In genomic region chr2:31845896-31846691, GRCm38 (mm10) we compare ENCODE assay signal across 7 mouse cellular contexts. TPM values are rescaled to one million over a fixed set of nuclear protein-coding genes. Genes with fewer than 3 reads are reported as not detected.
A peak's percentile ranks its signal among the peaks of the same experiment; 100 is the strongest.
DNase-seq lines count a peak whose midpoint lies in the region; ATAC-seq and TF ChIP-seq lines count a peak whose summit lies in the region.

Fibcd1 (minus strand) TSS chr2:31846005.

- no peak for ATAC-seq in embryonic facial prominence, embryonic 14.5 days (ENCODE audit: low read depth)

- under 1% methylated on average over 51 of the region's 88 CpGs for WGBS in embryonic facial prominence, embryonic 14.5 days

- DNase-seq in layer of hippocampus, adult 2 months (ENCODE audit: low spot score in 2 of 2), result peak in 1 of 2 experiments; percentile 46
- no peak for DNase-seq in layer of hippocampus, adult 11-12 months (ENCODE audit: low spot score)
- peak; percentile 30 for DNase-seq in ZHBTc4 (ENCODE audit: low read depth, low spot score)
- DNase-seq in embryonic facial prominence, embryonic 14.5 days (ENCODE audit: low spot score), result peak; percentile 24
- peak; percentile 53 for DNase-seq in kidney, postnatal 10 days
- DNase-seq in neural tube, embryonic 10.5 days (ENCODE audit: extremely low spot score, low spot score), result peak; percentile 63
- DNase-seq in right cerebral cortex, postnatal 36 days (ENCODE audit: low spot score in 2 of 2), result no peak

- peak within 1 kb of the TSS; percentile 63 for H3K9ac ChIP-seq in embryonic facial prominence, embryonic 14.5 days (ENCODE audit: low read depth, low read length)

- 0 out of 2 replicates have a peak, but pooled peaks cover 4% of the 10 kb centered on the region for H3K4me1 ChIP-seq in embryonic facial prominence, embryonic 14.5 days (ENCODE audit: control insufficient read depth, insufficient read depth, low read length)

- no peak for TF ChIP-seq CTCF in layer of hippocampus, adult 2 months (conservative IDR thresholded peaks at IDR 0.05)

- peak within 1 kb of the TSS; percentile 69 for H3K4me3 ChIP-seq in layer of hippocampus, adult 2 months
- H3K4me3 ChIP-seq in embryonic facial prominence, embryonic 14.5 days (ENCODE audit: low read depth, low read length), result peak within 1 kb of the TSS; percentile 55

- H3K9me3 ChIP-seq in embryonic facial prominence, embryonic 14.5 days (ENCODE audit: control insufficient read depth, low read length), result no peaks in the 10 kb centered on the region

- H3K27ac ChIP-seq in layer of hippocampus, adult 2 months, result peak within 1 kb of the TSS; percentile 82
- no peak within 1 kb of the TSS for H3K27ac ChIP-seq in embryonic facial prominence, embryonic 14.5 days (replicated peaks; ENCODE audit: low read depth, low read length)

- H3K4me2 ChIP-seq in embryonic facial prominence, embryonic 14.5 days (ENCODE audit: low read depth, low read length), result peak within 1 kb of the TSS; percentile 98

- H3K27me3 ChIP-seq in embryonic facial prominence, embryonic 14.5 days (replicated peaks; ENCODE audit: control insufficient read depth, insufficient read depth, low read length), result peaks cover 41% of the 10 kb centered on the region

- no peaks in the 10 kb centered on the region for H3K36me3 ChIP-seq in embryonic facial prominence, embryonic 14.5 days (ENCODE audit: control insufficient read depth, insufficient read depth, low read length)

RNA-seq across cellular contexts. Expression of gene Fibcd1, which starts in this region (rescaled TPM):
- total RNA-seq in layer of hippocampus, adult 2 months (2021), result 100 to 1,000 TPM; 108 to 110 TPM
- polyA plus RNA-seq in embryonic facial prominence, embryonic 14.5 days (2014; fragmentation: Nextera tagmentation; extraction: Ambion mirVana), result 0.19 and 0.29 TPM in 2 replicates

Comparison
In these comparisons a context has a peak if more than half of its experiments do, and no peak if none do; other contexts are left out.
1. Peak in DNase-seq, H3K4me3 ChIP-seq, H3K9ac ChIP-seq and H3K4me2 ChIP-seq in embryonic facial prominence, embryonic 14.5 days; RNA of the gene not detected or under 1 TPM.
2. DNase-seq: peak in ZHBTc4 (single experiment), kidney, postnatal 10 days (single experiment) and neural tube, embryonic 10.5 days (single experiment); none in layer of hippocampus, adult 11-12 months (single experiment) and right cerebral cortex, postnatal 36 days (0 of 2).